Mouse (Mus musculus) thymus, postnatal 0 days (tissue): Measurements from ENCODE around the gene Armh4. TPM values are rescaled to one million over a fixed set of nuclear protein-coding genes. Genes with fewer than 3 reads are reported as not detected.
A peak's percentile ranks its signal among the peaks of the same experiment; 100 is the strongest.

Experiments used
- DNase-seq: peaks from one replicate; pipeline ENCODE4 v3.0.0-alpha.2; 2015; ENCODE audit warnings: low spot score
- polyA plus RNA-seq: library from polyadenylated mRNA; unstranded; fragments of >200 nt; fragmentation: Nextera tagmentation; extraction: Ambion mirVana; gene quantifications from 2 replicates; pipeline ENCODE4 v1.2.1, GENCODE M21; 2015

Armh4 gene
- polyA plus RNA-seq, 1 experiment from 2014 or later: 0.40 TPM

DNA sequence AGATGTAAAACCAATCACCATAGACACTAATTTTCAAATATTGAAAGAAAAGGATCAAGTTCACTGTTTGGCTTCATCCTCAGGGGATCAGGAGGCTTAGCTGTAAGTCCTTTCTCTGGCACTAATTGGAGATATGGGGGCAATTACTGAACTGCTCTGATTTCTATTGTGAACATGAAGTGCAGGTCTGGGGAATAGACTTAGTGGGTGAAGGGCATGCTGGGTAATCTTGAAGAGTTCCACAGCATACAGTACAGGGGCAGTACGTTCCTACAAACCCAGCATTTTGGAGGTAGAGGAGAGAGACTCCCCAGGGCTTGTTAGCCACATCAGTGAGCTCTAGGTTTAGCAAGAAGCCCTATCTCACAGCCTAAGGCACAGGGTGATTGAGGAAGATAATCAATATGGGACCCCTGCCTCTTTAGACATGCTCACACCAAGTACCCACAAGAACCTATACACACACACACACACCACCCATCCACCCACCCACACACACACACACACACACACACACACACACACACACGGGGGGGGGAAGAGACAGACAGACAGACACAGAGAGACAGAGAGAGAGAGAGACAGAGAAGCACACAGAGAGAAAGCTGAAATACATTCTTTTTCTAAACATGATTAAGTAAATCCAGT lies 44.6 kb downstream of the Armh4 start:
- no peak for DNase-seq

DNA sequence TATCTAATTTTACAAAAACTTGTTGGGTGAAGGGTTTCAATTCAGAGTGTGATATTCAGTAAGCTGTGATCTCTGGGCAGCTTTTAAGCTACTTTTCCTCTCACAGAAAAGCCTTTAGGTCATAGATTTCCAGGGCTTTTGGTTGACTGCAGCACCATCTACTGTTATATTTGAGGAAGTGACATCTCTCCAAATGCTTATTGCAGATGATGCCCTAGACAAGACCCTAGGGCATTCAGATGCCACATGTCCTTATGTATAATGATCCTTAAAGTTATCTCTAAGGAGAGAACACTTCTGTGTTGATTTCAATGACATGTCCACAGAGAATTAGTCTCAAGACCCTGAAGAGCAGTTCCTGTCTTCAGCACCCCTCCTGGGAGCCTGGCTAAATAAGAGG lies 49.2 kb downstream of the Armh4 start:
- peak; percentile 9 for DNase-seq

DNA sequence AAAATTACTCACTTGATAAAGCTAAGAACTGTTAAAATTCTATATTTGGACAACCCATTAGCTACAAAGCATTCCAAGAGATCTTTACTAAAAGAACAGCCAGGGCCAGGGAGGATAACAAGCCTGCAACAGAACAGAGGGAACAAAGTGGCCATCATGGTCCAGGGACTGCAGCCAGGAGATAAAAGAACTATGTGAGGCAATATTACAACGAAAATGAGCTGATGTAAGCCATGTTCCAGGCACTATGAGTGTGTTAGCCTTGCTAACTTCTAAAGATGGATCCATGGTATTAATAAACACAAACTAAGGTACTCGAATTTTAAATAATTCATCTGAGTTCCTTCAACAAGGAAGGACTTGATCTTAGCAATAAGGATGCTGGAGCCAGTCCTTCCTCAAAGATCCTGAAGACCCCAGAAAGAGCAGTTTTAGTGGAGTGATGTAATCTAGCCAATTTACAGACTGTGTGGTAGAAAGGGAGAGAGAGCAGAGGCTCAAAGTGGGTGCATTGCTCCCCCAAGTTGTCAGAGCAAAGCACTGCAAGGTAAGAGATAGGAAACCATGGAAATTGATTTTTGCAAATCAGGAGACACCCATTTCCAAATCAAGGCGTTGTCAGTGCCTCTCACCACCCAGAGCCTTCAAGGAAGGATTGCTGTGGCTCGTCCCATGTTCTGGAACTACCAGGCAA lies 59.7 kb downstream of the Armh4 start:
- no peak for DNase-seq

DNA sequence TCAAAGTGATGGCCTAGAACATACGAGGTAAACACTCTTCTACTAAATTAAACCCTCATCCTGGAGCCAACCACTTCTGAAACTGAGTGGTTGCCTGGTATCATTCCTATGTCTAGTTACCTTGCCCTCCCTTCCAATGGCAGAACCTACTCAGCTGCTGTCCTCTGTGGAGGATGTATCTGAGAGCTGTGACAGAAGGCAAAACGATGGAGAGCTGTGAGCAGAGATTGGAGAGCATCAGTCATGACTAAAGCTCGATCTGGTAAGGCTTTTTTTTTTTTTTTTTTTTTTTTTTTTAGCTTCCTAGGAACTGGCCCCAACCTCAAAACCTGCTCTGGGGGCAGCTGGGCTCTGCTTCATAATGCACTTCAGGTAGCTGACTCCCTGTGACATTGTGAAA lies 60.4 kb downstream of the Armh4 start:
- DNase-seq: no peak

DNA sequence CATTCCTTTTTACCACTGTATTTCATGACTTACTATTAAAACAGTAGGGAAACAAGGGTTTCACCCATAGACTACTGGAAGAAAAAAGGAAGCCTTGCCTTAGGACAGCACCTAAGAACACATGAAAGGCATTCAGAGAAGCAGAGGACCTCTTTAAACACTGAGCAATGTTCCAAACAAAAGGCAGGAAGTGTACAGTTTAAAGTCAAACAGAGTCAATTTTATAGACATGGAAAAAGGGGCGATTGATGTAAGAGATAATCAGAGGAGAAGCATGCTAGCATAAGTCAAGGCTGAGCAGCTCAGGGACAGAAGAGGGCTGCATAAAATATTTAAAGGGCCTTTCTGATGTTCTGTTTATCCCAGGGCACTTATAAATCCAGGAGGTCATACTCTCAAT lies 61.9 kb downstream of the Armh4 start:
- no peak for DNase-seq

DNA sequence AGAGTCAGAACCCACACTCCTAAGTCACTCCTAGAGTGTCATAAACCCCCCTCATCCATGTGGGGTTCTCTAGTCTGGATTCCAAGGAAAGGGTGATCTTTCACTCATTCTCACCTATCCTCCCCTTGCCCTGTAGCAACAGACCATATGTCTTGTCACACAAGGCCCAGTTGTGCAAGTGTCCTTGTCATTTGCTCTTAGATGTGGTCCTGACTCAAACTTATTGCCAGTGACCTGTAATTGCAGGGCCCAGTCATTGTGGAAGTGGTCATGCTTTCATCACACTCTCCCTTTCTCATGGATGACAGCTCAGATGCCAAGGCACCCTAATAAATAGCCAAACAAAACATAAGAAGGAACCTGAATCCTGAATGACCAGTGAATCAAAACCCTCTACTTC lies 63.5 kb downstream of the Armh4 start:
- no peak for DNase-seq

DNA sequence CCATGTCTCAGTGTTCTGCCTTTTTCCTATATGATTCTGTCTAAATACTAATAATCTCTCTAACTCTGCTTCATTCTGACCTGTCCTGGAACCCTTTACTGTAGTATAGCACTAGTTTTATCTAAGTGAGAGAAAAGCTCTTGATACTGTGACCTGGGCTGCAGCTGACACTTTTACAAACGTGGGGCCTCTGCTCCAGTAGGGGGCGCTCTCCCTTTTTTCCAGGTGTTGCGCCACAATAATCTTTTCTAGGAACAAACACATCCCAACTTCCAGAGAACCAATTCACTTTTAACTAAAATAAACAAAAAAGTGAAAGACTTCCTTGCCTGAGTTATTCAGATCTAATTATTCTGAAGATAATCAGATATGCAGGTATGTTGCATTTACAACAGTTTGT lies 72.2 kb downstream of the Armh4 start:
- no peak for DNase-seq

DNA sequence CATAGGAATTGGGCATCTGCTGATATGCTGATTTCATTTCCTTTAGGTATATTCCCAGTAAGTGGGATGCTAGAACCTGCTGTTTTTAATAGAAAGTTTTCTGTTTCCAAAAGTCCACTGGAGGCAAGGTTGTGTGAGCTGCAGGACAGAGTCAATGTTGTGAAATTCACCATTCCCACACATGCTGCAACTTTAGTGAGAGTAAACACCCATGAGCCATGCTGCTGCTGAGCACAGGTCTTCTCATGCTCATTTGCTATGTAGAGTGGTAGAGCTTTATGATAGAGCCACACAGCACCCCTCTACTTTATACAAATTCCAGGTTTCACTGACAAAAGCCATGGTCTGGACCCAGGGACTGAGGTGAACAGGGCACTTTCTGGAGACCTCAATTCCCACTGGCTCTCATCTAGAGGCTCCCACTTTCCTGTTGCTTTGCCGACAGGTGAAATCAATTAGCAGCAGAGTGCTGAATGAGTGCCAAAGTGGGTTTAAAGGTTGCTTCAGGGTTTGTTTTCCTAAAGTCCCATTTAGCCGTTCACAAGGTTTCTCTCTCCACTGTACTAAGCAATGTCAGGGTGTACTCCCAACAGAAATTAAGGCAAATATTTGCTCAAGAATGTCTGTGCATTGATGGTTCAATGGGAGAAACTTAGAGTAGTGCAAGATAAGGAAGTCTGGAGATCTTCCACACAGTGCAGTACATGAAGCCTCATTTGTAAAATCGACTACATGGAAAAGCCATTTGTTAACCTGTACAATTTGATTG lies 79.6 kb downstream of the Armh4 start:
- no peak for DNase-seq

DNA sequence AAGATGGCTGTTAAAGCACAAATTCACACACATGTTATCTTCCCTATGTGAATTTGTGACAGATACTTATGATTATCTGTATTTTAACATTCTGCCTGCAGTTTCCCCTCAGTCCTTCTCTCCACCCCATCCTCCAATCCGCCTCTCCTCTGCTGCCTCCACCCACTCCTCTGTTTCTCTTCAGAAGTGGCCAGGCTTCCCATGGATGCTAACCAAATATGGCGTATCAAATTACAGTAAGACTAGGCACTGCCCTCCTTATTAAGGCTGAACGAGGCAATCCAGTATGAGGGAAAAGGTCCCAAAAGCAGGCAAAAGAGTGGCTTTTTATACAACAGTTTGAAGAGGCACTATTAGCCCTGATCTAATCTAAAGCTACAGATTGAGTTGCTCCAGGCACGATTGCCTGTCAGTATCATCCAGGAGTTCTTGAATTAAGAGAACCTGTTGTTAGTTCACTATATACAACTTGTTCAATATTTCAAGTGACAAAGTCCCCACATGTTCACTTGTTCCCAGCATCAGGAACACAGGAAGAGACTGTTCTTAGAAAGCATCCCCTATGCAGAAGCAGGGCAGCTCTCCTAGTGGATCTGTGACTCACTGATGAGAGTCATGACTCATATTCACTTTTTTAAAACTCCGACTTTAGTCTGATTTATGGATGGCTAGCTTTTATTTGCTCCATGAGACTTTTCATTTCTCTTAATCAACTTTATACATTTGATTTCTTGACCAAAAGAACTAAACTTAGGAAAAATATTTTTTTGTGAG lies 103.5 kb downstream of the Armh4 start:
- DNase-seq: no peak

DNA sequence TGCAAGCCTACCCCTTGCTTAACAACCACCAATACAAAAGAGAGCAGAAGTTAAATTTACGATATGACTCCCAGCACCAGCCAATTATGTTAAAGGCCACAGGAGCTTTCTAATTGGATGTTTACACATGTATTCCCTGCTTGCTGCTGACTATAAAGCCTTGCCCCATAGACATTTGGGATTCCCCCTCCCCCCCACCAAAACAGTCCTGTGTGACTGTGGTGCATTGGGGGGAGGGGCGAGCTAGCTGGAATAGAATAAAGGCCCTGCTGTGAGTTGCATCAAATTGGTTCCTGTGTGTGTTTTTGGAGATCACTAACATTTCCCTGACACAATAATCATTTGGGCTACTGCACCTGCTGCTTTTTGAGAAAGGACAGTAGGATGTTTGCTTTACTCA lies 106.6 kb downstream of the Armh4 start:
- DNase-seq: no peak

DNA sequence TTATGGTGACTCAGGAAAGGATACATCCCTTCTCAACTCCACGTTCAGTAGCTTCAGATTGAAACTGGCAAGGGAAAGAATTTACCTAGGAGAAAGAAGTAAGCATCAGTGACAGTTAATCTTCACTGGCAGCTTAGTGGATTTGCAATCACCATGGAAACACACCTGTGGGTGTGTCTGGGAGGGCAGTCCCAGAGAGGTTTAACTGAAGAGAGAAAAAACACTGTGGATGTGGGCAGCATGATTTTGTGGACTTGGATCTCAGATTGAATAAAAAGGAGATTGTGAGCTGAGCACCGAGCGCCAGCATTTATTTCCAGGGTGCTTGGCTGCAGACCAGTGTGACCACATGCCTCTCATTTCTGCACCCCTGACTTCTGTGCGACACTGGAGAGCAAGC lies 122.7 kb downstream of the Armh4 start:
- no peak for DNase-seq

DNA sequence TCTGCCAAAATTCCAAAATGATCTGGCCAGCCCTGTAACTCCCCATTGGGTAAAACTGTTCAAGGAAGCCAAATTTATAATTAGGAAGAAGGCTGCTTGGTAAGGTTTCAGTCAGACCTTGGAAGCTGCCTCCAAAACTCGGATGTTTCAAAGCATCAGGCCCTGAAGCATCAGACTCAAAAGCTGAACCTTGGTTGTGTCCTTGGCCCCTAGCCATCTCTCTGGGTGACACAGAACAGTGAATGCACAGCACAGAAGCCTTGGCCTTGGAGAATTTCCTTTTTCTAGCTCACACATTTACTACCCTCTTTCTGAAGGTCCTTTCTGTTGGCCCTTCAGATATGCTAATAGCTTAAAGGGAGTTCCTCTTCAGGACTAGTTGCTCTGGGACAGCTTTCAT lies 134.0 kb downstream of the Armh4 start:
- no peak for DNase-seq

DNA sequence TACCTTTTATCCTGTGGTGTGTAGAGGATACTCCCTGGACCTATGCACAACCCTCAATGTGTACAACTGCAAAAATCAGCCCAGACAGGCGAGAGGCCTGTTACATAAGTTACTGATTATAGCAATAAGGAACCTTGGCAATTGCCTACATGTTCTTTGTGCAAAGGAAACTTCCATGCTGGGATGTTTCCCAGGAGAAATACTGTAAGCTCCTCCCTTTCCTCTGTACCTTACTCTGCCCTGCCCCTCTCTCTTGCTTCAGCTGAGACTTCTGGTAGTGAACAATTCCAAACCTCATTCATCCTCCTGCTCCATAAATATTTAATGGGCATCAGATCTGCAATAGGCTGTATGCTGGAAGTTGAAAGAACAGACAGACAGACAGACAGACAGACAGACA lies 145.8 kb downstream of the Armh4 start:
- no peak for DNase-seq

DNA sequence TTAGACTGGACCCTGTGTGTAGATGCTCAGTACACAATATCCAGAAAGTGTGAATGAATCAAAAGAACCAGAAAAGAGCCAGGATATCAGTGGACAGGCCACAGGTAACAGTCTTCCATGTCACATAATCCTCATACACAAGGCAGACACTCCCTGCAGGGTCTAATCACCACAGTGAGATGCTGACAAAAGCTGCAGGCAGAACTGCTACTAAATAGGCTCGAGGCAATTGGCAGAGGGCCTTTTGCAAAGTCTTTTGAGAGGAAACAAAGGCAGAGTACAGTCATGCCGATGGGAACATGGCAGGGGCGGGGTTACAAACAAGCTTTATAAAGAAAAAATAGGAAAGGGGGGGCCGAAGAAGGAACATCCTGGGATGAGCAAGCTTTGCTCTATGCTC lies 157.1 kb downstream of the Armh4 start:
- no peak for DNase-seq

Other genes with a start within 250 kb of the Armh4 start
- not detected in 2 replicates for gene Olfr722, start 118.6 kb upstream of the Armh4 start, polyA plus RNA-seq
- not detected in 2 replicates for gene Olfr723, start 148.4 kb upstream of the Armh4 start, polyA plus RNA-seq
- gene Olfr724, start 179.9 kb upstream of the Armh4 start, polyA plus RNA-seq: not detected in 2 replicates